Mouse (Mus musculus): Measurements from ENCODE around the gene Mepce. TPM values are rescaled to one million over a fixed set of nuclear protein-coding genes. Genes with fewer than 3 reads are reported as not detected.
A peak's percentile ranks its signal among the peaks of the same experiment; 100 is the strongest.

The Mepce gene
- polyA plus RNA-seq, 1 experiment: 41.9 TPM

GRCm38 (mm10) chr5:137746851-137747325 is 40.6 kb downstream of the Mepce start:
- 2% methylated on average over 16 of the region's 16 CpGs for WGBS
- H3K27ac ChIP-seq (ENCODE audit: insufficient read depth, low read length): peak overlapping the region; percentile 66
- H3K4me3 ChIP-seq (replicated peaks; ENCODE audit: insufficient read depth, low read depth, low read length): peak overlapping the region; percentile 73
- peak in 1 of 2 experiments; percentile 34 for DNase-seq
- peaks cover 6% of the 10 kb centered on the region for H3K4me1 ChIP-seq (ENCODE audit: control insufficient read depth, insufficient read depth, low read length)
- no peaks in the 10 kb centered on the region for H3K27me3 ChIP-seq (ENCODE audit: control insufficient read depth, insufficient read depth, low read length)
- no peak for TF ChIP-seq POLR2A (IDR thresholded peaks at IDR 0.05; ENCODE audit: borderline replicate concordance, insufficient read depth, low read length)
- no peak for TF ChIP-seq CTCF (IDR thresholded peaks at IDR 0.05; ENCODE audit: borderline replicate concordance, insufficient read depth, low read depth, low read length)

GRCm38 (mm10) chr5:137746282-137746850 is 41.1 kb downstream of the Mepce start:
- no peak for TF ChIP-seq CTCF (IDR thresholded peaks at IDR 0.05; ENCODE audit: borderline replicate concordance, insufficient read depth, low read depth, low read length)
- no peak for TF ChIP-seq POLR2A (IDR thresholded peaks at IDR 0.05; ENCODE audit: borderline replicate concordance, insufficient read depth, low read length)
- under 1% methylated on average over 20 of the region's 20 CpGs for WGBS
- DNase-seq: peak; percentile 56 to 68
- Histone ChIP-seq H3K4me1 (ENCODE audit: control insufficient read depth, insufficient read depth, low read length) (peaks cover 6% of the 10 kb centered on the region), H3K4me3 (replicated peaks; ENCODE audit: insufficient read depth, low read depth, low read length) (peak overlapping the region; percentile 73), H3K27me3 (ENCODE audit: control insufficient read depth, insufficient read depth, low read length) (no peaks in the 10 kb centered on the region), H3K27ac (ENCODE audit: insufficient read depth, low read length) (peak overlapping the region; percentile 33)

GRCm38 (mm10) chr5:137745214-137746171 is 42.0 kb downstream of the Mepce start, which contains the start of gene Tsc22d4:
Gene Tsc22d4 (plus strand): TSS chr5:137745730.
- DNase-seq: peak; percentile 88 to 89
- Histone ChIP-seq H3K4me1 (ENCODE audit: control insufficient read depth, insufficient read depth, low read length) (peaks cover 6% of the 10 kb centered on the region), H3K4me3 (replicated peaks; ENCODE audit: insufficient read depth, low read depth, low read length) (peak within 1 kb of the TSS; percentile 73), H3K27ac (ENCODE audit: insufficient read depth, low read length) (peak within 1 kb of the TSS; percentile 33), H3K27me3 (ENCODE audit: control insufficient read depth, insufficient read depth, low read length) (no peaks in the 10 kb centered on the region)
- TF ChIP-seq CTCF (IDR thresholded peaks at IDR 0.05; ENCODE audit: borderline replicate concordance, insufficient read depth, low read depth, low read length) (no peak), POLR2A (IDR thresholded peaks at IDR 0.05; ENCODE audit: borderline replicate concordance, insufficient read depth, low read length) (0 out of 2 replicates have a peak, but pooled peaks have one; percentile 28)
- WGBS: 2% methylated on average over 28 of the region's 28 CpGs

DNA sequence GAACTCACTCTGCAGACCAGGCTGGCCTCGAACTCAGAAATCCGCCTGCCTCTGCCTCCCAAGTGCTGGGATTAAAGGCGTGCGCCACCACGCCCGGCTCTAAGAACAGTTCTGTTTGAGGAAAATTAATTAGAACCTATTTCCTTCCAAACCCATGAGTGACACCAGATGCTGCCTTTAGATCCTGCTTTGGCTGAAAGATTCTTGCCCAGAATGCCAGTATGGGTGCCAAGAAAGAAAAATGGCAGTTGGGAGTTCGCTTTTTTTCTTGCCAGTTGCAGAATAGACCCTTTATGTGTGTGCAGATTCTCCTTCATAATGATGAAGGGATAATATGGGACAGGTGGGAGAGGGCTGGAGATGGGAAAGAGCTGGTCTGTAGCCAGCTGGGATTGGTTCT is 43.3 kb downstream of the Mepce start:
- 53% methylated on average over 7 of the region's 7 CpGs for WGBS

GRCm38 (mm10) chr5:137742836-137743235 is 44.6 kb downstream of the Mepce start:
- Histone ChIP-seq H3K27me3 (ENCODE audit: control insufficient read depth, insufficient read depth, low read length) (no peaks in the 10 kb centered on the region), H3K4me1 (ENCODE audit: control insufficient read depth, insufficient read depth, low read length) (peaks cover 10% of the 10 kb centered on the region), H3K4me3 (replicated peaks; ENCODE audit: insufficient read depth, low read depth, low read length) (no peak overlapping the region), H3K27ac (ENCODE audit: insufficient read depth, low read length) (no peak overlapping the region)
- no peak for TF ChIP-seq CTCF (IDR thresholded peaks at IDR 0.05; ENCODE audit: borderline replicate concordance, insufficient read depth, low read depth, low read length)
- TF ChIP-seq POLR2A (IDR thresholded peaks at IDR 0.05; ENCODE audit: borderline replicate concordance, insufficient read depth, low read length): no peak
- no peak for DNase-seq
- 94% methylated on average over 6 of the region's 6 CpGs for WGBS

More for the DNA sequence above, 43.3 kb downstream of the Mepce start:
- H3K27ac ChIP-seq (ENCODE audit: insufficient read depth, low read length): no peak overlapping the region
- TF ChIP-seq POLR2A (IDR thresholded peaks at IDR 0.05; ENCODE audit: borderline replicate concordance, insufficient read depth, low read length) (no peak), CTCF (IDR thresholded peaks at IDR 0.05; ENCODE audit: borderline replicate concordance, insufficient read depth, low read depth, low read length) (no peak)
- H3K4me3 ChIP-seq (replicated peaks; ENCODE audit: insufficient read depth, low read depth, low read length): no peak overlapping the region
- peaks cover 6% of the 10 kb centered on the region for H3K4me1 ChIP-seq (ENCODE audit: control insufficient read depth, insufficient read depth, low read length)
- H3K27me3 ChIP-seq (ENCODE audit: control insufficient read depth, insufficient read depth, low read length): no peaks in the 10 kb centered on the region
- DNase-seq: no peak

DNA sequence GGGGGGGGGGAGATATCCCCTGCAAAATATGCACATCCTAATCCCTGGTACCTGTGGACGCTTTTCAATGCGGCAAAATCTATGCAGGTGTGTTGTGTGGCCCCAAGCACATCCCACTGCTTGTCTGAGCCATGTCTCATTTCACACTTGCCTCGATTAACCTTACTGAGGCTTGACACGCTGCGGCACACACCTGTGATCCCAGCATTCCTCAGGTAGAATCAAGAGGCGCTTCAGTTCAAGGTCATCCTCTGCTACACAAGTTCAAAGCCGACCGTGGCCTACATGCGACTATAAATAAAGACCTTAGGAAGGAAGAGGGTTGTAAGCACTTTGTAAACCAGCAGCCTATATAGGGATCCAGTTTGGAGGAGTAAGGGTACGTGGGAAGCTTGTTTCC is 45.4 kb downstream of the Mepce start:
- DNase-seq: no peak
- 76% methylated on average over 10 of the region's 10 CpGs for WGBS
- TF ChIP-seq CTCF (IDR thresholded peaks at IDR 0.05; ENCODE audit: borderline replicate concordance, insufficient read depth, low read depth, low read length) (no peak), POLR2A (IDR thresholded peaks at IDR 0.05; ENCODE audit: borderline replicate concordance, insufficient read depth, low read length) (no peak)

DNA sequence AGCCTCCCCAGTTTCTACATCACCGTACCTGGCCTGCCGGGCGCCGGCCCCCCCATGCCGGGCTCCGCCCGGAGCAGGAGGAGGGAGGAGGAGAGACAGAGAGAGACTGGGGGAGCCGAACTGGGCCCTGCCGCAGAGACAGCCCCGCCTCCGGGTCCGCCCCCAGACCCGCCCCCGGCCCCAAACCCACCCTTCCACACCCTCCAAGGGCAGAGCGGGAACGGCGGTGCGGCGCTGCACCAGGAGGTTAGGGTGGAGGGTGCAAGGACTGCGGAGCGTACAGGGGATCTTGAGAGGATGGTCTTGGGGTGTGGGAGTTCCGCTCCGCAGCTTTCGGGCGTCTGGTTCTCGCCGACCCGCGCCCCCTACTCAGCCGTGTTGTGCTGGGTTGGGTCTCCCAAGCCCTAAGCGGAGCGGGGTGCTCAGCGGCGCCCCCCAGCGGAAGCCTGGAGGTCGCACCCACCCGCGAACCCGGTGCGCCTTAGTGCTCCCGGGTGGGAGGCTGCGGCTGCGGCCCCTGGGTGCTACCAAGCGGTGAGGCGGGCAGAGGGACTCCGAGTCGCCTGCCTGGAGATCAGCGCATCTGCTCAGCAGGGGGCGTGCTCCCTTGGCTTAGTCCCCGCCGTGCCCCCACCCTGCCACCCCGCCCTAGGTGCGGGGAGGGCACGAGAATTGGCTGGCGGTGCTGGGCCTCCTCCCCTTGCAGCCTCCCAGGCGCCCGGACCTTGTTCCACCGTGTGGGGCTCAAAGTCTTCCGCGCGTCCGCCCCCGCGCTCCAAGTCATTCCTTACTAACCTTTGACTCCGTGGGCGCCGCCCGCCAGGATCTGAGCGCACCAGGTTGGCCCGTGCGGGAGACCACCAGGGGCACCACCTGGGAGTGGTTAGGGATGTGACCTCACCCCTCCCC is 46.2 kb downstream of the Mepce start, which contains the start of gene Nyap1:
Gene Nyap1, minus strand, starts transcription at position 585 of the 909 bp plus-strand sequence.
- TF ChIP-seq POLR2A (IDR thresholded peaks at IDR 0.05; ENCODE audit: borderline replicate concordance, insufficient read depth, low read length) (peak; percentile 62), CTCF (IDR thresholded peaks at IDR 0.05; ENCODE audit: borderline replicate concordance, insufficient read depth, low read depth, low read length) (peak; percentile 79)
- no peaks in the 10 kb centered on the region for H3K27me3 ChIP-seq (ENCODE audit: control insufficient read depth, insufficient read depth, low read length)
- H3K4me3 ChIP-seq (replicated peaks; ENCODE audit: insufficient read depth, low read depth, low read length): peak within 1 kb of the TSS; percentile 66
- H3K4me1 ChIP-seq (ENCODE audit: control insufficient read depth, insufficient read depth, low read length): peaks cover 13% of the 10 kb centered on the region
- 2% methylated on average over 69 of the region's 71 CpGs for WGBS
- H3K27ac ChIP-seq (ENCODE audit: insufficient read depth, low read length): peak within 1 kb of the TSS; percentile 58
- peak; percentile 80 to 92 for DNase-seq

More for the DNA sequence above, 45.4 kb downstream of the Mepce start:
- no peaks in the 10 kb centered on the region for H3K27me3 ChIP-seq (ENCODE audit: control insufficient read depth, insufficient read depth, low read length)
- H3K4me1 ChIP-seq (ENCODE audit: control insufficient read depth, insufficient read depth, low read length): peaks cover 13% of the 10 kb centered on the region
- H3K4me3 ChIP-seq (replicated peaks; ENCODE audit: insufficient read depth, low read depth, low read length): peak overlapping the region; percentile 9
- H3K27ac ChIP-seq (ENCODE audit: insufficient read depth, low read length): no peak overlapping the region

Data from cerebellum, adult 2 months (tissue).